Mouse (Mus musculus): ENCODE data around the gene Gss.

DNA sequence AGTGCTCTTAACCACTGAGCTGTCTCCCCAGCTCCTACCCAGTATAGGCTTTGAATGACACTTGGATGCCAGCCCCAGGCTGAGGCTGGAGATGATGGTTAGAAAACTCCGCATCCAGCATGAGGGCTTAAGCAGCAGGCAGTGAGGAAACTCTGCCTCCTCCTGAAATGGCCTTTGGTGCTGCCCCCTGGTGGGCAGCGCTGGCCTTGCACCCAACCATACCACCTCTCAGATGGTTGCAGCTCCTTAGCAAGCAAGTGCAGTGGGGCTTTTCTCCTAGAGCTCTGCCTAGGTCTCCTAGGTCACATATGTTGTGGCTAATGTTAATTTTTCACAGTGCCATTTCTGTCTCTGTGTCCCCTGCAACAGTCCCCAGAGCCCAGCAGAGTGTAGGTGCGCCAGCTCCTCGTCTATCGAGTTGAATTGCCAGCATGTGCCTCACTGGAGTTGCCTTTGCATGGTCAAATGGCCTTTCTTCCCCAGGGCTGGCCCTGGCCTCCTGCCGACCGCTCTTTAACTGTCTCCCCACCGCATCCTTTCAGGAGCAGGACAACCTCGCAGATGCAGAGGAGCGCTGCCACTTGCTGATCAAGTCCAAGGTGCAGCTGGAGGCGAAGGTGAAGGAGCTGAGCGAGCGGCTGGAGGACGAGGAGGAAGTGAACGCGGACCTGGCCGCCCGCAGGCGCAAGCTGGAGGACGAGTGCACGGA lies 34.6 kb upstream of the Gss start:
- peak; percentile 95 for TF ChIP-seq CTCF (IDR thresholded peaks at IDR 0.05)
- TF ChIP-seq EP300 (IDR thresholded peaks at IDR 0.05), result no peak
